31 mouse cellular contexts compared by ENCODE assay signal in the genomic region with DNA sequence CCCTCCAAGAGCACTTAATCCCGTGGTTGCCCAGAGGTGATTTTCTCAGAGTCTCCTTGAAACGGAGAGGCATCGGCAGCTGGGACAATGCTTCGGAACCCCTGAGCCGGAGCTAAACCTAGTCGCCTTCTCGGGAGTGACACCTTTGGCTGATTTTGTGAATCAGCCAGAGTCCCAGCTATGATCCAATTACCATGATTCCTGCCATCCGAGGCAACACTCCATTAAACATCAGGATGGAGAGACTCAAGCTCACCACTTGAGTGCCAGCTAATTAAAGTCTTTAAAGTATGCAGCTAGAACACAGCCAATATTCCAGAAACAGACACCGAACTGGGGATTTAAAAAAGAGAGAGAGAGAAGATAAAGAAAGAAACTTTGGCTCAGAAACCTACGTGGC.
A peak's percentile ranks its signal among the peaks of the same experiment; 100 is the strongest.
DNase-seq lines count a peak whose midpoint lies in the region; ATAC-seq and TF ChIP-seq lines count a peak whose summit lies in the region.
"Had no signal": no experiment of that assay in that cellular context is flagged by ENCODE, and none has a peak within 500 bp of the region (broad histone marks: within the 10 kb centered on the region; RNA-seq: fewer than 3 reads in every experiment).

No protein-coding gene starts in this region.

- H3K36me3 ChIP-seq in hindbrain, embryonic 12.5 days = no peaks in the 10 kb centered on the region
- H3K36me3 ChIP-seq in hindbrain, embryonic 11.5 days (ENCODE audit: control insufficient read depth, insufficient read depth, low read length) = no peaks in the 10 kb centered on the region
- H3K36me3 ChIP-seq in kidney, embryonic 16.5 days (ENCODE audit: insufficient read depth, low read length) = no peaks in the 10 kb centered on the region
- H3K36me3 ChIP-seq: hindbrain, embryonic 15.5 days; intestine, embryonic 15.5 days; neural tube, embryonic 12.5 days had no signal

- 0 out of 2 replicates have a peak overlapping the region, but pooled peaks have one; percentile 23 for H3K27ac ChIP-seq in hindbrain, embryonic 12.5 days
- no peak overlapping the region for H3K27ac ChIP-seq in hindbrain, embryonic 11.5 days (ENCODE audit: low read depth, low read length)
- H3K27ac ChIP-seq in kidney, embryonic 16.5 days (ENCODE audit: low read length) = no peak overlapping the region
- H3K27ac ChIP-seq: gastrocnemius, adult 2 months; heart, adult 2 months; hindbrain, embryonic 15.5 days; intestine, embryonic 15.5 days; liver, embryonic 14.5 days; macrophage; neural tube, embryonic 12.5 days had no signal

- no peak for TF ChIP-seq CTCF in Patski (IDR thresholded peaks at IDR 0.05)
- TF ChIP-seq CTCF in brain, embryonic 14.5 days (IDR thresholded peaks at IDR 0.05; ENCODE audit: borderline replicate concordance, extremely low read depth, insufficient read depth, insufficient read length) = no peak

- H3K4me2 ChIP-seq in hindbrain, embryonic 12.5 days (replicated peaks) = no peak overlapping the region
- no peak overlapping the region for H3K4me2 ChIP-seq in hindbrain, embryonic 11.5 days (replicated peaks; ENCODE audit: low read depth, low read length)
- H3K4me2 ChIP-seq in kidney, embryonic 16.5 days (replicated peaks; ENCODE audit: low read depth, low read length) = no peak overlapping the region
- H3K4me2 ChIP-seq: hindbrain, embryonic 15.5 days; intestine, embryonic 15.5 days; neural tube, embryonic 12.5 days had no signal

- CTCF ChIA-PET in Patski (lab: Charles Lee) = interaction anchor here (1.0 kb wide), 1 partner anchor 216 kb away, joined by 3 read pairs; no protein-coding TSS in a partner anchor

- H3K4me1 ChIP-seq in hindbrain, embryonic 12.5 days = peaks cover 22% of the 10 kb centered on the region
- no peaks in the 10 kb centered on the region for H3K4me1 ChIP-seq in hindbrain, embryonic 11.5 days (replicated peaks; ENCODE audit: control insufficient read depth, insufficient read depth, low read length)
- H3K4me1 ChIP-seq in kidney, embryonic 16.5 days (ENCODE audit: insufficient read depth, low read length) = 0 out of 2 replicates have a peak, but pooled peaks cover 5% of the 10 kb centered on the region

- no peak for DNase-seq in hindbrain, embryonic 11.5 days (ENCODE audit: low spot score)
- DNase-seq in kidney, postnatal 36 days = no peak
- peak; percentile 70 for DNase-seq in Patski (ENCODE audit: low read depth, low spot score)
- DNase-seq in brain, embryonic 14.5 days (ENCODE audit: low read depth) = peak; percentile 80
- DNase-seq in adrenal gland, postnatal 14 days = no peak
- DNase-seq: adrenal gland, adult 8-10 months; B cell, adult 2 months; cerebellum, adult 11 months; cerebellum, adult 9-10 months; cerebellum, postnatal 36 days; gastrocnemius, adult 2 months; gastrocnemius, postnatal 36 days; heart, adult 2 months; heart, postnatal 14 days; kidney, adult 2 months; layer of hippocampus, adult 9-11 months; liver; lung, adult 2 months; lung, postnatal 10 days; right cerebral cortex, postnatal 14 days; thymus, postnatal 4 days had no signal

- in situ Hi-C loops in Patski (cut with MboI; ENCODE audit: low pct_unique_long_range_greater_than_20kb) = no loop called here

- ATAC-seq in hindbrain, embryonic 12.5 days (ENCODE audit: low FRiP score) = no peak
- ATAC-seq in hindbrain, embryonic 11.5 days (ENCODE audit: low FRiP score) = no peak
- ATAC-seq in kidney, embryonic 16.5 days (ENCODE audit: low FRiP score, low TSS enrichment) = 0 out of 2 replicates have a peak, but pooled peaks have one; percentile 24
- peak; percentile 38 for ATAC-seq in Patski
- ATAC-seq: activated CD4-positive, CD25-positive, alpha-beta regulatory T cell, adult 4 months; midbrain, embryonic 16.5 days had no signal

- no peak for TF ChIP-seq POLR2A in brain, embryonic 14.5 days (IDR thresholded peaks at IDR 0.05; ENCODE audit: borderline replicate concordance, extremely low read depth, insufficient read depth, insufficient read length, poor library complexity, severe bottlenecking)

- no peak overlapping the region for H3K9ac ChIP-seq in hindbrain, embryonic 12.5 days
- H3K9ac ChIP-seq in hindbrain, embryonic 11.5 days (ENCODE audit: low read depth, low read length) = no peak overlapping the region
- no peak overlapping the region for H3K9ac ChIP-seq in kidney, embryonic 16.5 days (replicated peaks; ENCODE audit: low read length)
- H3K9ac ChIP-seq: hindbrain, embryonic 15.5 days; intestine, embryonic 15.5 days; liver, embryonic 14.5 days; neural tube, embryonic 12.5 days had no signal

- 76% methylated on average over 10 of the region's 10 CpGs for WGBS in hindbrain, embryonic 12.5 days
- 89% methylated on average over 10 of the region's 10 CpGs for WGBS in hindbrain, embryonic 11.5 days
- WGBS in kidney, embryonic 16.5 days = 48% methylated on average over 10 of the region's 10 CpGs

- no peaks in the 10 kb centered on the region for H3K9me3 ChIP-seq in hindbrain, embryonic 12.5 days (replicated peaks)
- H3K9me3 ChIP-seq in hindbrain, embryonic 11.5 days (ENCODE audit: control insufficient read depth, low read length) = no peaks in the 10 kb centered on the region
- H3K9me3 ChIP-seq in kidney, embryonic 16.5 days (ENCODE audit: low read length) = no peaks in the 10 kb centered on the region
- H3K9me3 ChIP-seq: hindbrain, embryonic 15.5 days; intestine, embryonic 15.5 days; neural tube, embryonic 12.5 days had no signal

- H3K4me3 ChIP-seq in hindbrain, embryonic 12.5 days = no peak overlapping the region
- H3K4me3 ChIP-seq in hindbrain, embryonic 11.5 days (ENCODE audit: low read depth, low read length) = no peak overlapping the region
- H3K4me3 ChIP-seq in kidney, embryonic 16.5 days (ENCODE audit: low read length) = no peak overlapping the region
- H3K4me3 ChIP-seq: gastrocnemius, adult 2 months; heart, adult 2 months; hindbrain, embryonic 15.5 days; intestine, embryonic 15.5 days; myocyte; neural tube, embryonic 12.5 days had no signal

- POLR2A ChIA-PET in Patski (lab: Charles Lee) = interaction anchor here (1.5 kb wide), 1 partner anchor 12 kb away, joined by 3 read pairs; no protein-coding TSS in a partner anchor

- 0 out of 2 replicates have a peak, but pooled peaks cover 4% of the 10 kb centered on the region for H3K27me3 ChIP-seq in hindbrain, embryonic 12.5 days
- H3K27me3 ChIP-seq in hindbrain, embryonic 11.5 days (ENCODE audit: control insufficient read depth, insufficient read depth, low read length) = no peaks in the 10 kb centered on the region
- no peaks in the 10 kb centered on the region for H3K27me3 ChIP-seq in kidney, embryonic 16.5 days (ENCODE audit: insufficient read depth, low read length)
- H3K27me3 ChIP-seq in Patski = no peaks in the 10 kb centered on the region
- H3K27me3 ChIP-seq: hindbrain, embryonic 15.5 days; intestine, embryonic 15.5 days; neural tube, embryonic 12.5 days had no signal

Comparison
In these comparisons a context has a peak if more than half of its experiments do, and no peak if none do; other contexts are left out.
1. ATAC-seq: peak in kidney, embryonic 16.5 days (single experiment) and Patski (single experiment); none in hindbrain, embryonic 12.5 days (single experiment) and hindbrain, embryonic 11.5 days (single experiment).
2. DNase-seq: peak in Patski (single experiment) and brain, embryonic 14.5 days (single experiment); none in hindbrain, embryonic 11.5 days (single experiment), kidney, postnatal 36 days (0 of 2) and adrenal gland, postnatal 14 days (single experiment).